Mouse (Mus musculus) G1E (cell line): ENCODE results near the gene H2afx. TPM values are rescaled to one million over a fixed set of nuclear protein-coding genes. Genes with fewer than 3 reads are reported as not detected.
"Not testable (repeated sequence)": the region's sequence is repeated elsewhere in the genome, so short reads cannot be mapped to it uniquely, and the experiment has no call there.

ENCODE experiments used
- ATAC-seq: 2 replicates; pipeline ENCODE4 v1.8.0; 2016; ENCODE audit warnings: mild to moderate bottlenecking; ENCODE audit not compliant: insufficient number of reproducible peaks, poor library complexity, low FRiP score, severe bottlenecking; ENCODE audit errors: extremely low read depth
- DNase-seq: peaks from one replicate; pipeline ENCODE4 v3.0.0; 2012; ENCODE audit warnings: low spot score
- H3K27me3 ChIP-seq: 2 replicates; pipeline ENCODE4 v1.6.1; 2012; ENCODE audit warnings: mild to moderate bottlenecking, low read length, inconsistent platforms; ENCODE audit not compliant: insufficient read depth
- H3K36me3 ChIP-seq: replicated peaks from 2 replicates; pipeline ENCODE3; 2012; ENCODE audit warnings: mild to moderate bottlenecking, inconsistent platforms
- H3K4me1 ChIP-seq: 2 replicates; pipeline ENCODE4 v1.6.1; 2012; ENCODE audit warnings: low read depth, low read length, inconsistent platforms, mixed read lengths; ENCODE audit not compliant: insufficient read depth
- H3K4me3 ChIP-seq: 2 replicates; pipeline ENCODE4 v1.5.1; 2012; ENCODE audit warnings: low read depth, mild to moderate bottlenecking, inconsistent platforms, low read length, moderate library complexity, mixed read lengths
- H3K9me3 ChIP-seq: replicated peaks from 2 replicates; pipeline ENCODE4 v1.6.1; 2012; ENCODE audit warnings: inconsistent platforms
- CTCF ChIP-seq: IDR thresholded peaks from 2 replicates; pipeline ENCODE4 v1.5.1; 2012; ENCODE audit warnings: low read depth, low read length, inconsistent platforms, mixed read lengths
- GATA1 ChIP-seq: IDR thresholded peaks from 2 replicates; pipeline ENCODE4 v1.6.1; 2012; ENCODE audit warnings: borderline replicate concordance, low read length, inconsistent platforms, mixed read lengths
- GATA2 ChIP-seq: IDR thresholded peaks from 2 replicates; pipeline ENCODE4 v1.6.1; 2012; ENCODE audit warnings: low read depth, low read length, inconsistent platforms, borderline replicate concordance
- POLR2AphosphoS5 ChIP-seq: IDR thresholded peaks from 2 replicates; pipeline ENCODE4 v1.6.1; 2012; ENCODE audit warnings: low read depth, low read length, inconsistent platforms; ENCODE audit not compliant: insufficient replicate concordance
- TAL1 ChIP-seq: conservative IDR thresholded peaks from 2 replicates; pipeline ENCODE4 v1.6.1; 2012; ENCODE audit warnings: low read depth, low read length, inconsistent platforms, mixed read lengths
- polyA plus RNA-seq: library from polyadenylated mRNA; stranded (reverse); fragments of >175 nt; gene quantifications from 2 replicates; pipeline ENCODE4 v1.2.3, GENCODE M21; 2012
- total RNA-seq, 2 experiments: library from RNA; stranded (forward) in 1 of 2; stranded (reverse) in 1 of 2; fragments of 200-1000 nt in 1 of 2; fragments of >200 nt in 1 of 2; fragmentation: Nextera tagmentation in 1 of 2; gene quantifications; 2 replicates each; pipeline ENCODE4 v1.2.3; 2014 to 2017

Gene H2afx
- total and polyA plus RNA-seq, 3 experiments: 227 to 762 (median 240) TPM

- peak overlapping the region; percentile 98; the same call in 1 of the 2 replicates for H3K4me3 ChIP-seq
- ATAC-seq: peak; percentile 47
- peak; percentile 52 for DNase-seq
- H3K9me3 ChIP-seq: peaks cover 7% of the 10 kb centered on the region
- TF ChIP-seq TAL1: no peak
- peaks cover 70% of the 10 kb centered on the region for H3K4me1 ChIP-seq
- H3K36me3 ChIP-seq: peaks cover 55% of the 10 kb centered on the region
- H3K27me3 ChIP-seq: no peaks in the 10 kb centered on the region
These were observed 45.6 kb upstream of the H2afx start for GRCm38 (mm10) chr9:44288959-44289291.

DNA sequence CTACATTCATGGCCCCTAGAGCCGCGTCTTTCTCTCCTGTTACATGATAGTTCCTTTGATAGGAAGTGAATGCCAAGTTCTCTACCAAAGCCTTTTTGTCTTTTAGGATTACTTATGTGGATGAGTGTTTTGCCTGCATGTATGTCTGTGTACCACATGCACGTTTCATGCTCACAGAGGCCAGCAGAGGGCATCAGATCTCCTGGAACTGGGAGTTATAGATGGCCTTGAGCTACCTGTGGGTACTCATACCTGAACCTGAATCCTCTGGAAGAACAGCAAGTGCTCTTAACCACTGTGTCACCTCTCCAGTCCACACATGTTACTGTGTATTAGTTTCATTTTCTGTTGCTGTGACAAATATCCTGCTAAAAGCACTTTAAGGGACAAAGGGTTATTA is 42.0 kb upstream of the H2afx start:
- H3K9me3 ChIP-seq: peaks cover 7% of the 10 kb centered on the region
- ATAC-seq: no peak
- no peak for DNase-seq
- H3K4me3 ChIP-seq: no peak overlapping the region
- peaks cover 70% of the 10 kb centered on the region for H3K36me3 ChIP-seq
- TF ChIP-seq GATA1 (no peak), GATA2 (no peak), TAL1 (no peak), POLR2AphosphoS5 (no peak), CTCF (peak; percentile 31)
- peaks cover 43% of the 10 kb centered on the region for H3K4me1 ChIP-seq
- no peaks in the 10 kb centered on the region for H3K27me3 ChIP-seq

DNA sequence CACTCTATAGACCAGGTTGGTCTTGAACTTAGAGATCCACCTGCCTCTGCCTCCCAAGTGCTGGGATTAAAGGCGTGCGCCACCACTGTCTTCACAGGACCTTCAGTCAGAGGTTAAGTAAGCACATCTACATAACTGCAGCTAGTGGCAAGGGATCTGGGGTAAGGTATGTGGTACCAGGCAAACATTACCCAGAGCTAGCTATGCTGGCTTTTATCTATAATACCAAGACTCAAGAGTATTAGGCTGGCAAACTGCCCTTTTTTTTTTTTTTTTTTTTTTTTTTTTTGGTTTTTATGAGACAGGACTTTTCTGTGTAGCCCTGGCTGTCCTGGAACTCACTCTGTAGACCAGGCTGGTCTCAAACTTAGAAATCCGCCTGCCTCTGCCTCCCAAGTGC is 34.5 kb upstream of the H2afx start:
- peaks cover 23% of the 10 kb centered on the region for H3K4me1 ChIP-seq

DNA sequence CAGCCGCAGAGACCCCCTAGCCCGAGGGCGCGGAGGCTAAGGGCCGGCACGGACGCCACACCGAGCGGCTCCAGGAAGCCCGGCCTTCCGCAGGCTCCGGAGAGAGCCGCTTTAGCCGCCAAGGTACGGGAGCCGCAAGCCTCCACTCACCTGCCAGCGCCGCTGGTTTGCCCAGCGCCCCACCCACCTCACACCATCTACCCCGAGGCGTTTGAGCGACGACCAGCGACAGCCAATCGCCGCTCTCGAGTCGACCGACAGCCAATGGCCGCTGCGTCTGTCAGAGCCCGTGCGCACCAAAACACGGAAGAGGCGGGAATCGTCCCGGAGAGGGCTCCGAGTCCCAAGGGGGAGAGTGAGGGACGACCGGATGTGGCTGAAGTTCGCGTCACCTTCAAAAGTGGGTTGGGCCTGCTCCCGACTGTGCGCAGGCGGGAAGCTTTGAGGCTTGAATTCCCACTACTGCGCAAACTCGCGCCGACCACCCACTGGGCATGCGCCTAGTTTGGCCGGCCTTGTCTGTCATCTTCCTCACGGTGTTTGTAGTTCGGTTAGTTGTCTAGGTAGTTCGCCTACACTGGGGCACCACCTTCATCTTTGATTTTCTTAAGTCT is 28.9 kb upstream of the H2afx start, which contains the start of gene Hinfp:
Gene Hinfp (minus strand): TSS at position 206 of the 614 bp plus-strand sequence.
- DNase-seq (peak; percentile 99), ATAC-seq (peak; percentile 99)
- peaks cover 41% of the 10 kb centered on the region for H3K36me3 ChIP-seq
- no peaks in the 10 kb centered on the region for H3K9me3 ChIP-seq
- H3K4me1 ChIP-seq: peaks cover 34% of the 10 kb centered on the region
- H3K4me3 ChIP-seq: peak within 1 kb of the TSS; percentile 93
- no peaks in the 10 kb centered on the region for H3K27me3 ChIP-seq
- no peak for TF ChIP-seq GATA2
- TF ChIP-seq POLR2AphosphoS5: no peak
- no peak for TF ChIP-seq TAL1
- no peak for TF ChIP-seq CTCF
- TF ChIP-seq GATA1: no peak

More for the DNA sequence above, 34.5 kb upstream of the H2afx start:
- not testable (repeated sequence) for DNase-seq, ATAC-seq, H3K9me3 ChIP-seq, H3K4me3 ChIP-seq, H3K27me3 ChIP-seq
- H3K36me3 ChIP-seq: peaks cover 82% of the 10 kb centered on the region

- no peak for ATAC-seq
- no peak for DNase-seq
- TF ChIP-seq POLR2AphosphoS5 (no peak), TAL1 (no peak), GATA2 (no peak)
- peaks cover 41% of the 10 kb centered on the region for H3K36me3 ChIP-seq
- no peak overlapping the region for H3K4me3 ChIP-seq
- H3K4me1 ChIP-seq: peaks cover 34% of the 10 kb centered on the region
- no peaks in the 10 kb centered on the region for H3K9me3 ChIP-seq
- H3K27me3 ChIP-seq: no peaks in the 10 kb centered on the region
These were observed 28.0 kb upstream of the H2afx start for GRCm38 (mm10) chr9:44306532-44306931.

- DNase-seq: no peak
- H3K36me3 ChIP-seq: peaks cover 40% of the 10 kb centered on the region
- no peak overlapping the region for H3K4me3 ChIP-seq
- H3K9me3 ChIP-seq: no peaks in the 10 kb centered on the region
- ATAC-seq: no peak
- peaks cover 31% of the 10 kb centered on the region for H3K4me1 ChIP-seq
- TF ChIP-seq GATA2 (no peak), GATA1 (no peak)
- H3K27me3 ChIP-seq: no peaks in the 10 kb centered on the region
These were observed 27.2 kb upstream of the H2afx start for GRCm38 (mm10) chr9:44307248-44307647.

GRCm38 (mm10) chr9:44309756-44310155 is 24.7 kb upstream of the H2afx start:
- H3K4me3 ChIP-seq: no peak overlapping the region
- peaks cover 49% of the 10 kb centered on the region for H3K36me3 ChIP-seq
- peaks cover 13% of the 10 kb centered on the region for H3K4me1 ChIP-seq
- ATAC-seq (no peak), DNase-seq (no peak)
- TF ChIP-seq POLR2AphosphoS5: no peak
- no peaks in the 10 kb centered on the region for H3K9me3 ChIP-seq
- no peaks in the 10 kb centered on the region for H3K27me3 ChIP-seq
